Mouse (Mus musculus) forebrain, embryonic 13.5 days (tissue): Measurements from ENCODE around the gene Selenom. TPM values are rescaled to one million over a fixed set of nuclear protein-coding genes. Genes with fewer than 3 reads are reported as not detected.

Experiments used
- ATAC-seq: fragments of 200-750 bp; cut with Nextera tagmentation; 2 replicates; pipeline ENCODE4 v1.8.0; 2017
- H3K27ac ChIP-seq: fragments of 300-500 bp; sonication (generic); 2 replicates; pipeline ENCODE4 v1.5.1; 2015; ENCODE audit warnings: inconsistent platforms, mild to moderate bottlenecking, moderate library complexity
- H3K27me3 ChIP-seq: fragments of 300-500 bp; sonication (generic); 2 replicates; pipeline ENCODE4 v1.6.1; 2015; ENCODE audit warnings: mild to moderate bottlenecking, inconsistent platforms
- H3K36me3 ChIP-seq: fragments of 300-500 bp; sonication (generic); 2 replicates; pipeline ENCODE4 v1.6.1; 2015; ENCODE audit warnings: mild to moderate bottlenecking, inconsistent platforms; ENCODE audit not compliant: poor library complexity, severe bottlenecking
- H3K4me1 ChIP-seq: fragments of 300-500 bp; sonication (generic); 2 replicates; pipeline ENCODE4 v1.6.1; 2015; ENCODE audit warnings: inconsistent platforms
- H3K4me2 ChIP-seq: fragments of 300-500 bp; sonication (generic); 2 replicates; pipeline ENCODE4 v1.6.1; 2015; ENCODE audit warnings: inconsistent platforms, mild to moderate bottlenecking, moderate library complexity
- H3K4me3 ChIP-seq: fragments of 300-500 bp; sonication (generic); 2 replicates; pipeline ENCODE4 v1.5.1; 2015; ENCODE audit warnings: mild to moderate bottlenecking, inconsistent platforms
- H3K9ac ChIP-seq: fragments of 300-500 bp; sonication (generic); 2 replicates; pipeline ENCODE4 v1.6.1; 2015; ENCODE audit warnings: mild to moderate bottlenecking, inconsistent platforms
- H3K9me3 ChIP-seq: fragments of 300-500 bp; sonication (generic); replicated peaks from 2 replicates; pipeline ENCODE4 v1.6.1; 2016; ENCODE audit warnings: inconsistent platforms
- WGBS: fragments of 180-500 bp; shearing (Covaris S2); methylation state at CpG from one replicate; pipeline ENCODE4 v1.1.7; 2015; 5-methylcytosine and 5-hydroxymethylcytosine counted together
- polyA plus RNA-seq: library from polyadenylated mRNA; unstranded; fragments of >200 nt; fragmentation: Nextera tagmentation; extraction: Ambion mirVana; gene quantifications from 2 replicates; pipeline ENCODE4 v1.2.1, GENCODE M21; 2015

Gene Selenom
- polyA plus RNA-seq, 1 experiment from 2014 or later: 30.3 TPM

DNA sequence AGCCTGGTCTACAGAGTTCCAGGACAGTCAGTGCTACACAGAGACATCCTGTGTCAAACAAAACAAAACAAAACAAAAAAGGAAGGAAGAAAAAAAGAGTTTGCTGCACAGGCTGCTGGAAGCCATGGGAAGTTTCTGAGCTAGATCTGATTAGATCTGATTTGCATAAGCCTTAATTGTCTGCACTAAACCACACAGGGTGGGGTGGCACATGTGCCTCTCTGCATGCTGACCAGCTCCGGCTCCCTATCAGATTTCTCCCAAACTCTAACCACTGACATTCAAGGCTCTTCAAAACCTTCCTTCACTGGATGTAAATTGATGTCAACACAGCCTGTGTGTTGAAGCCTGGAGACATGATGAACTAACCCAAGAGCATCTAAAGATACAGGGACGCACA, 32.6 kb downstream of the Selenom start:
- Histone ChIP-seq H3K4me1 (peaks cover 3% of the 10 kb centered on the region; the same call in 1 of the 2 replicates), H3K27me3 (no peaks in the 10 kb centered on the region), H3K4me3 (no peak overlapping the region), H3K9ac (no peak overlapping the region), H3K27ac (no peak overlapping the region), H3K9me3 (peaks cover 6% of the 10 kb centered on the region), H3K4me2 (no peak overlapping the region), H3K36me3 (no peaks in the 10 kb centered on the region)
- WGBS: 62% methylated on average over 2 of the region's 2 CpGs
- no peak for ATAC-seq

DNA sequence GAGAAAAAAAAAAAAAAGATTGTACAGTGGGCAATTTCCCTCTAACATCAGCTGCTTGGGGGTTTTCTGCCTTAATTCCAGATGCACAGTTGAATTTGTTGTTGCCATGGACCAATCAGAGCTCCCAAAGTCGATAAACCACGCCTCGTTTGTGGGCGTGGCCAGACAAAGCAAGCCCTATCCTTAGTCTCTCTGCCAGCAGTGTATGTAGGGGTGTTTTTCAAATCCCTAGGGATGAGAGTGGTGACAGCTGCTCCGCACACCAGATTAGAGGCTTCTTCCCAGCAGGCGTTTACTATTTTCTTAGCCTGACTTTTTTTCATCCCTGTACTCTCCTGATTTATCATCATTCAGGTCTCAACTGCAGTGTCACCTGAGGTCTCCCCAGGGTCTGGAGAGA, 33.5 kb downstream of the Selenom start:
- peaks cover 3% of the 10 kb centered on the region; the same call in 1 of the 2 replicates for H3K4me1 ChIP-seq
- no peak overlapping the region for H3K4me3 ChIP-seq
- no peak for ATAC-seq
- no peak overlapping the region for H3K27ac ChIP-seq
- no peaks in the 10 kb centered on the region for H3K36me3 ChIP-seq
- H3K4me2 ChIP-seq: no peak overlapping the region
- H3K27me3 ChIP-seq: no peaks in the 10 kb centered on the region
- 53% methylated on average over 6 of the region's 6 CpGs for WGBS
- no peak overlapping the region for H3K9ac ChIP-seq
- peaks cover 6% of the 10 kb centered on the region for H3K9me3 ChIP-seq

DNA sequence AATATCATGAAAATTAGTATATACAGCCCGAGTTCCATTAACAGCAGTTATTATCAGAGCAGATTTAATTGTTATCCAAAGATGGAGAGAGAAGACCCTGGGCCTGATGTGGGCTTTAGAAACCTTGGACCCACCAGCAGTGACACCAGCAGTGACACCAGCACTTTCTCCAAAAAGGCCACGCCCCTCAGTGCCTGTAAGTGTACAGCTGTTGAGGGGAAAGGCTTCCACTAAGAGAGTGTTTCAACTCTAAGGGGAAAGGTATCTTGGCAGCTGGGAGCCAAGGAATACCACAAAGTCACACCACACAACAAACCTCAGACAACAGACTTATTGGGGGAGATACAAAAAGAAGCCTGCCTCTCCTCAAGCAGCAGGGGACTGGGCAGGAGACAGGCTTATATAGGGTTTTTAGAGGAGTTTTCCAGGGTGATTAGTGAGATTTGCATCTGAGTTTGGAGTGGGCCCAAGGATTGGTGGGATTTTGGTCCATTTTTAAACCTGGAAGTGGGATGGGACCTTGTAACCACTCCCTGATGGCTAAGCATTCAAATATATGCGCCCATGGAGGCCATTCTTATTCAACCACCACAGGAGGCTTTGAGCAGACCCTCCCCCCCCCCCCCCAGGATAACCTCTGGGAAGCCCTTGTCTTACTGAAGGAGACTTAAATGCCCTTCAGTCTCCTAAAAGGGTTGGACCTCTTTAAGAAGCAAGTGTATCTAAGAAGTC, 34.2 kb downstream of the Selenom start:
- Histone ChIP-seq H3K4me3 (no peak overlapping the region), H3K4me1 (peaks cover 3% of the 10 kb centered on the region; the same call in 1 of the 2 replicates), H3K9me3 (peaks cover 6% of the 10 kb centered on the region), H3K27me3 (no peaks in the 10 kb centered on the region), H3K27ac (no peak overlapping the region), H3K9ac (no peak overlapping the region), H3K36me3 (no peaks in the 10 kb centered on the region), H3K4me2 (no peak overlapping the region)
- no peak for ATAC-seq
- WGBS: 63% methylated on average over 3 of the region's 3 CpGs

DNA sequence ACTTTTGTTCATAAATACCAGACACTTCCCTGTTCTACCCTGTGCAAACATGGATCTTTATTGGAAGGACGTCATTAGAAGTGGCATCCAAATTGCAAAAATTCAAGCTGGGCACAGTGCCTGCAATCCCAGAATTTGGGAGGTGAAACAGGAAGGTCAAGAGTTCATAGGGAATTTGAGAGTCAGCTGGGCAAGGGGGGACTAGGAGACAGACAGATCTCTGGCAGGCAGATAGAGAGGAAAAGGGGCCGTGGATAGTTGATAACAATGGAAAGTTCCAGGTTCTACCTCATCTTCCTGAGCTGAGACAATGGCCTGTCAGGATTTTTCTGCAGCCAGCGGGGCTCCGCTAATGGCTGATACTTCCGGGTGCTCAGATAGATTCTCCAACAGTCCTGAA, 35.3 kb downstream of the Selenom start:
- Histone ChIP-seq H3K9ac (no peak overlapping the region), H3K4me2 (no peak overlapping the region), H3K9me3 (peaks cover under 1% of the 10 kb centered on the region), H3K4me1 (peaks cover 3% of the 10 kb centered on the region; the same call in 1 of the 2 replicates), H3K36me3 (no peaks in the 10 kb centered on the region), H3K4me3 (no peak overlapping the region), H3K27me3 (no peaks in the 10 kb centered on the region), H3K27ac (no peak overlapping the region)
- WGBS: 85% methylated on average over 5 of the region's 5 CpGs
- no peak for ATAC-seq

DNA sequence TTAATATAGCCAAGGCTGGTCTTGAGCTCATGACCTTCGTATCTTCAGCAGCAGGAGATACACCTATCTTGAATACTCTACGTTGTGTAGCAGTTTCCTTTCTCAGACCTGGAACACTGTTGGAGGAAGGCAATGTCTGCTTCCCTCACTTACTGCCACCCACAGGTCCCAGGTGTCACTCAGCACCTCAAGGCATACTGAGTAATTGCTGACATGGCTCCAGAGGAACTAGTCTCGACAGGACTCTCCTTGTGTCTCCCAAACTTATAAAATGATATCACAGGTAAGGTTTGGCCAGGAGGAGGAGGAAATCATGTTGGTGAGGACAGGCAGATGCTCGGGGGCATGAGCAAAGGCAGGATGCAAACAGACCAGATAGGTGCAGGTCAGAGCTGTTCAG, 40.5 kb downstream of the Selenom start:
- Histone ChIP-seq H3K27ac (no peak overlapping the region), H3K9ac (no peak overlapping the region), H3K4me3 (no peak overlapping the region), H3K4me1 (no peaks in the 10 kb centered on the region), H3K27me3 (no peaks in the 10 kb centered on the region), H3K4me2 (no peak overlapping the region), H3K9me3 (no peaks in the 10 kb centered on the region), H3K36me3 (no peaks in the 10 kb centered on the region)
- no peak for ATAC-seq
- 85% methylated on average over 4 of the region's 4 CpGs for WGBS

DNA sequence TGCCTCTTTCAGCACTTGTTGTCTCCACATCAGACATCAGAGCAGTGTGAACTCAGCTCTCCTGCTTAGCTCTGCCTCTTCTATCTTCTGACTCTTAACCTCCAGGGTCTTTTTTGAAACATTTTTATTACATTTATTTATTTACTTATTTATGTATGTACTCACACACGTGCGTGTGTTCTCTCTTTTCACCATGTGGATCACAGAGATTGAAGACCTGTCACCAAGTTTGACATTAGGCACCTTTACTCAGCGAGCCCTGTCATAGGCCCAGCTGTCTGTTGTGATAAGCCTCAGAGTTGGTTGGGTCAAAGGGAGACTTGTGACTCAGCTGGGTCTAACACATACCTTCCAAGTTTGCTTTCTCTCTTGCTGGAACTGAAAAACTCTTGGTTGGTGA, 43.4 kb downstream of the Selenom start:
- 87% methylated on average over 3 of the region's 3 CpGs for WGBS
- Histone ChIP-seq H3K36me3 (no peaks in the 10 kb centered on the region), H3K9me3 (no peaks in the 10 kb centered on the region), H3K4me1 (no peaks in the 10 kb centered on the region), H3K9ac (no peak overlapping the region), H3K27me3 (no peaks in the 10 kb centered on the region), H3K4me2 (no peak overlapping the region), H3K4me3 (no peak overlapping the region), H3K27ac (no peak overlapping the region)
- ATAC-seq: no peak

DNA sequence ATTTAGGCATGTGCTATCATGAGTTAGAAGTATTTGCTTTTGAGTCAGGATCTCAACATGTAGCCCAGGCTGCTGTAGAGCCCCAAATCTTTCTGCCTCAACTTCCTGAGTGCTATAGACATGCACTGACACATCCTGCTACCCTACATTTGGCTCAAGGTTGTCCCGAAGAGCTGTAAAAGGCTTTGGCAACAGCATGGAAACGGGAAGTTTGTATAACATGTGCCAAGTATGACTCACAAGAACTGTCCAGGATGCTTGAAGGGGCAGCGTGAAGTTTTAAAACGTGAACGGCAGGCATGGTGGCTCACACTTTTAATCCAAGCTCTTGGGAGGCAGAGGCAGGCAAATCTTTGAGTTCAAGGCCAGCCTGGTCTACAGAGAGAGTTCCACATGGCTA, 45.7 kb downstream of the Selenom start:
- H3K4me3 ChIP-seq: no peak overlapping the region
- no peaks in the 10 kb centered on the region for H3K36me3 ChIP-seq
- H3K9ac ChIP-seq: no peak overlapping the region
- 81% methylated on average over 5 of the region's 5 CpGs for WGBS
- no peaks in the 10 kb centered on the region for H3K4me1 ChIP-seq
- ATAC-seq: no peak
- no peaks in the 10 kb centered on the region for H3K9me3 ChIP-seq
- H3K27me3 ChIP-seq: no peaks in the 10 kb centered on the region
- no peak overlapping the region for H3K4me2 ChIP-seq
- no peak overlapping the region for H3K27ac ChIP-seq

DNA sequence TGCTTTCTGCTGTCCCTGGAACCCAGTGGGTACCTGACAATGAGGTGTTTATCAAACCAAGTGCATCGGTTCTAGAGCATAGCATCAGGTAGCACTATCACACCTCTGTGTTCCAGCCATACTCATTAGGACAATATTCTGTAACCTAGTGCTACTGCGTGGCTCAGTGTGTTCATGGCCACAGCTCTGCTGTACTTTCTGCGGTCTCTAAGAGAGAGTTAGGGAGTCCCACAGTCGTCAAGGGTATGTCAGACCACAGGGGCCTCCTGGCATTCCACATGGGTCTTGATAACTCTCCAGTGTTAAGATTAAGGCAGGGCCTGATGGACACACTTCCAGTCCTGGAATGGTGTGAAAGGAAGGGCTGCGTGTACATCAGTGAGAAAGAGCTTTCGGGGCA, 49.4 kb downstream of the Selenom start:
- Histone ChIP-seq H3K27ac (no peak overlapping the region), H3K9ac (no peak overlapping the region), H3K4me3 (no peak overlapping the region), H3K36me3 (no peaks in the 10 kb centered on the region), H3K27me3 (no peaks in the 10 kb centered on the region), H3K9me3 (no peaks in the 10 kb centered on the region), H3K4me1 (no peaks in the 10 kb centered on the region), H3K4me2 (no peak overlapping the region)
- WGBS: 93% methylated on average over 6 of the region's 6 CpGs
- no peak for ATAC-seq

DNA sequence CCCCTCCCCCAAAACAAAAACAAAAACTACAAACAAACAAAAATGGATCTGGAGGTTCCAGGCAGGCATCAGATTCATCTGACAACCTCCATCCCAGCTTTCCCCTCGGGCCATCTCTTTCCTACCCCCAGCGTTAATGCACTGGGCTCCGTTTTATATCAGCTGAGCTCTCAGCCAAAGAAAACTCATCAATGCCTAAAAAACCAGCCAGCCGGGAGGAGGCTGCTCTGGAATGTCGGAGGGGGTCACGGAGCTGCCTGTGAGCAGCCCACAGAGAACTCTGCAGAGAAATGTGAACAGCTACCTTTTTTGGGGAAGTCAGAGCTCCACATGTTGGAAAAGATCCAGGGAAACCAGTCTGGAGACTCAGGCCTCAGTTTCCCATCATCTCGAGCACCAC, 50.0 kb downstream of the Selenom start:
- WGBS: 55% methylated on average over 7 of the region's 7 CpGs
- Histone ChIP-seq H3K4me1 (no peaks in the 10 kb centered on the region), H3K27ac (no peak overlapping the region), H3K4me3 (no peak overlapping the region), H3K4me2 (no peak overlapping the region), H3K9ac (no peak overlapping the region), H3K27me3 (no peaks in the 10 kb centered on the region), H3K36me3 (no peaks in the 10 kb centered on the region), H3K9me3 (no peaks in the 10 kb centered on the region)
- ATAC-seq: no peak

DNA sequence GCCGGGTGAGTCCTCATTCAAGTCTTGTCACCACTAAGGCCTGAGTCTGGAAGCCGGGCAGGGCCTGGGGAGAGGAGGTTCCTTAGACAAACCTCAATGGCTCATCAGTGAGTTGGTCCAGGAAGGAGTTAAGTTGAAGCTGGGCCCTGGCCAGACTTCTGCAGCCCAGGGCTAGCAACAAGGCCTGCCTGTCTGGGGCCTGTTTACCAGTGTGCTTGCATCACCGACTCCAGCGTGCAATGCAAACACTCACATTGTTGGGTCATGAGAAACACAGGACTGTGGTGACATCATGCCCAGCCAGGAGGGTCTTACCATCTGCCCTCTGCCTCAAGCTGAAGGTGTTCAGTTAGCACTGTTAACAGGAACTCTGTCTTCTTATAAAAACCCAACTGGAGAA, 51.5 kb downstream of the Selenom start:
- WGBS: 82% methylated on average over 4 of the region's 4 CpGs
- Histone ChIP-seq H3K9me3 (no peaks in the 10 kb centered on the region), H3K27ac (no peak overlapping the region), H3K4me3 (no peak overlapping the region), H3K27me3 (no peaks in the 10 kb centered on the region), H3K4me2 (no peak overlapping the region), H3K9ac (no peak overlapping the region), H3K4me1 (no peaks in the 10 kb centered on the region), H3K36me3 (no peaks in the 10 kb centered on the region)
- ATAC-seq: no peak

Other genes starting within 250 kb of the Selenom start
- 290 and 298 TPM in 2 replicates for gene Drg1, start 248.3 kb upstream of the Selenom start, polyA plus RNA-seq
- 77.6 and 85.1 TPM in 2 replicates for gene Patz1, start 225.8 kb upstream of the Selenom start, polyA plus RNA-seq
- gene Pik3ip1, start 184.3 kb upstream of the Selenom start, polyA plus RNA-seq: 18.7 and 22.8 TPM in 2 replicates
- gene Limk2, start 105.5 kb upstream of the Selenom start, polyA plus RNA-seq: 75.6 and 81.3 TPM in 2 replicates
- gene Rnf185, start 62.3 kb upstream of the Selenom start, polyA plus RNA-seq: 40.6 and 46.2 TPM in 2 replicates
- gene Pla2g3, start 26.4 kb upstream of the Selenom start, polyA plus RNA-seq: 0.44 and 0.58 TPM in 2 replicates
- gene Inpp5j, start 9.9 kb upstream of the Selenom start, polyA plus RNA-seq: 1.1 and 1.5 TPM in 2 replicates
- 21.8 and 21.9 TPM in 2 replicates for gene Smtn, start 25.9 kb downstream of the Selenom start, polyA plus RNA-seq
- 35.2 and 43.1 TPM in 2 replicates for gene Morc2a, start 134.5 kb downstream of the Selenom start, polyA plus RNA-seq